Mouse (Mus musculus) limb, embryonic 12.5 days (tissue): ENCODE measurements around the gene Rab3gap2. TPM values are rescaled to one million over a fixed set of nuclear protein-coding genes. Genes with fewer than 3 reads are reported as not detected.

Source experiments
- ATAC-seq: fragments of 200-750 bp; cut with Nextera tagmentation; 2 replicates; pipeline ENCODE4 v1.8.0; 2017; ENCODE audit warnings: low read depth, moderate TSS enrichment; ENCODE audit not compliant: insufficient number of reproducible peaks, insufficient read depth, low FRiP score, low TSS enrichment
- H3K27ac ChIP-seq: fragments of 300-500 bp; sonication (generic); 2 replicates; pipeline ENCODE4 v1.5.1; 2016; ENCODE audit warnings: mild to moderate bottlenecking, moderate library complexity
- H3K27me3 ChIP-seq: fragments of 300-500 bp; sonication (generic); 2 replicates; pipeline ENCODE4 v1.6.1; 2016; ENCODE audit warnings: mild to moderate bottlenecking, moderate library complexity
- H3K36me3 ChIP-seq: fragments of 300-500 bp; sonication (generic); 2 replicates; pipeline ENCODE4 v1.6.1; 2016; ENCODE audit warnings: mild to moderate bottlenecking, moderate library complexity
- H3K4me1 ChIP-seq: fragments of 300-500 bp; sonication (generic); replicated peaks from 2 replicates; pipeline ENCODE4 v1.6.1; 2016
- H3K4me2 ChIP-seq: fragments of 300-500 bp; sonication (generic); 2 replicates; pipeline ENCODE4 v1.6.1; 2016; ENCODE audit warnings: mild to moderate bottlenecking, moderate library complexity
- H3K4me3 ChIP-seq: fragments of 300-500 bp; sonication (generic); replicated peaks from 2 replicates; pipeline ENCODE4 v1.5.1; 2016; ENCODE audit warnings: mild to moderate bottlenecking
- H3K9ac ChIP-seq: fragments of 300-500 bp; sonication (generic); replicated peaks from 2 replicates; pipeline ENCODE4 v1.6.1; 2016; ENCODE audit warnings: mild to moderate bottlenecking, moderate library complexity
- H3K9me3 ChIP-seq: fragments of 300-500 bp; sonication (generic); 2 replicates; pipeline ENCODE4 v1.6.1; 2016; ENCODE audit warnings: mild to moderate bottlenecking, moderate library complexity
- WGBS: fragments of 180-500 bp; shearing (Covaris S2); methylation state at CpG from one replicate; pipeline ENCODE4 v1.1.7; 2016; 5-methylcytosine and 5-hydroxymethylcytosine counted together
- polyA plus RNA-seq: library from polyadenylated mRNA; unstranded; fragments of >200 nt; fragmentation: Nextera tagmentation; extraction: Ambion mirVana; gene quantifications from 2 replicates; pipeline ENCODE4 v1.2.1, GENCODE M21; 2016

Gene Rab3gap2
- polyA plus RNA-seq, 1 experiment from 2014 or later, result 24.6 TPM

- no peaks in the 10 kb centered on the region for H3K9me3 ChIP-seq
- H3K9ac ChIP-seq, result no peak overlapping the region
- peaks cover 90% of the 10 kb centered on the region for H3K36me3 ChIP-seq
- H3K4me1 ChIP-seq, result no peaks in the 10 kb centered on the region
- no peak overlapping the region for H3K27ac ChIP-seq
- no peak for ATAC-seq
- H3K4me2 ChIP-seq, result no peak overlapping the region
- H3K4me3 ChIP-seq, result no peak overlapping the region
- H3K27me3 ChIP-seq, result no peaks in the 10 kb centered on the region
- WGBS, result 61% methylated on average over 14 of the region's 14 CpGs
Measured at GRCm38 (mm10) chr1:185262565-185262964, 58.6 kb downstream of the Rab3gap2 start.

DNA sequence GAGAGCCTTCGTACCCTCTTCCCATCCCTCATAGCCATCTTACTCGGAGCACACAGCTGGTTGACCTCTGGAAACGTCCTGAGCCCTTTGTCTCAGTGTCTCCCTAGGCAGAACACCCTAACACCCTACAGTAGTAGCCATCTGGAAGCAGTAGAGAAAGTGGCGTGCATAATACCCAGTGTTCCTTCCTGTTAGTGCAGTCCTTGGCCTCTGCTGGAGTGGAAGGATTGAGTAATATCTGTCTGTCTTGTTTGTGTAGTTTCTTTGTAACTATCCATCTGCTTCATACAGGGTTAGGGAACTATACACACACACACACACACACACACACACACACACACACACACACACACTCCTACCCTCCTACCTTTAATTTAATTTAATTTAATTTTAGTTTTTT, 64.8 kb downstream of the Rab3gap2 start:
- no peak for ATAC-seq
- Histone ChIP-seq H3K27ac (no peak overlapping the region), H3K4me3 (no peak overlapping the region), H3K4me2 (no peak overlapping the region), H3K4me1 (no peaks in the 10 kb centered on the region), H3K27me3 (no peaks in the 10 kb centered on the region), H3K9ac (no peak overlapping the region), H3K9me3 (no peaks in the 10 kb centered on the region), H3K36me3 (peaks cover 82% of the 10 kb centered on the region)
- 85% methylated on average over 4 of the region's 4 CpGs for WGBS

- Histone ChIP-seq H3K9me3 (no peaks in the 10 kb centered on the region), H3K9ac (no peak overlapping the region), H3K4me2 (no peak overlapping the region), H3K4me3 (no peak overlapping the region), H3K36me3 (peaks cover 76% of the 10 kb centered on the region), H3K4me1 (no peaks in the 10 kb centered on the region), H3K27ac (no peak overlapping the region), H3K27me3 (no peaks in the 10 kb centered on the region)
- no peak for ATAC-seq
- WGBS, result 95% methylated on average over 8 of the region's 8 CpGs
Measured at GRCm38 (mm10) chr1:185270403-185271097, 66.6 kb downstream of the Rab3gap2 start.

DNA sequence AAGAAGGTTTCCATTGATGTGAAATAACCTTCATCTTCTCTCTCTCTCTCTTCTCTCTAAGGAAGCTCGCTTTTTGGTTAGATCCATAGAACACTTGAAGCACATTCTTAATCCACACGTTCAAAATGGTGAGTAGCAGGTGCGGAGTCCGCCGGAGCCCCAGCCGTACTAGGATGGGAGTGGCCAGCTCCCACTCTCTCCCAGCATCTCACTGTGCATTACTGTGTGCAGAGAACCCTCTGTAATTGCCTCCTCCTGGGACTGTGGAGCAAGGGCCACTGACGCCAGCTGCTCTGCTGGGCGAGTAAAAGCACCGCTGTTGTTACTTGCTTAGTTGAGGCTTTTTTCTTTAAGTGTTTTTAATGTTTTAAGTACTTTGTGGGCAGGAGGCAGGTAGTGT, 67.5 kb downstream of the Rab3gap2 start:
- no peaks in the 10 kb centered on the region for H3K4me1 ChIP-seq
- WGBS, result 94% methylated on average over 9 of the region's 9 CpGs
- peaks cover 78% of the 10 kb centered on the region for H3K36me3 ChIP-seq
- ATAC-seq, result no peak
- H3K9me3 ChIP-seq, result no peaks in the 10 kb centered on the region
- no peak overlapping the region for H3K4me3 ChIP-seq
- no peak overlapping the region for H3K4me2 ChIP-seq
- H3K9ac ChIP-seq, result no peak overlapping the region
- H3K27ac ChIP-seq, result no peak overlapping the region
- no peaks in the 10 kb centered on the region for H3K27me3 ChIP-seq

- no peak for ATAC-seq
- H3K27ac ChIP-seq, result no peak overlapping the region
- 89% methylated on average over 5 of the region's 5 CpGs for WGBS
Measured at GRCm38 (mm10) chr1:185274819-185275545, 71.1 kb downstream of the Rab3gap2 start.

DNA sequence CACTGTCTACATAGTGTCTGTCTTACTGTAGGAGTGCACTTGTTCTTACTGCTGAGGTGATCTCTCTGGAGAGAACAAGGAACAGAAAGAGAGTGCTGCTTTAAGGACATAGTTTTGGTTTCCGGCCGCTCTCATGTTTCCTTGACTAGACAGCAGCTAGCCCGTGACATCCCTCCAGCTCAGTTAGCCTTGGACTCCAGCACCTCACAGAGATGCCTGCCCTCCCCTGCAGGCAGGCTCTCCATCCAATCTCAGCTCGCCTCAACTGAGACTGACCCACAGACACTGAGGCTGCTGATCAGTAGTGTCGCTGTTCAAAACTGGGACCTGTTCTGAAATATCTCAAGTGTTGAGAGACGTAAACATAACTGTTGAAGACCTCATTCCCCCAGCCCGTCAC, 72.1 kb downstream of the Rab3gap2 start:
- Histone ChIP-seq H3K36me3 (peaks cover 90% of the 10 kb centered on the region), H3K4me2 (no peak overlapping the region), H3K9me3 (no peaks in the 10 kb centered on the region), H3K9ac (no peak overlapping the region), H3K4me3 (no peak overlapping the region), H3K4me1 (no peaks in the 10 kb centered on the region), H3K27me3 (no peaks in the 10 kb centered on the region), H3K27ac (no peak overlapping the region)
- WGBS, result 93% methylated on average over 7 of the region's 7 CpGs
- ATAC-seq, result no peak

More at GRCm38 (mm10) chr1:185274819-185275545, 71.1 kb downstream of the Rab3gap2 start:
- Histone ChIP-seq H3K4me3 (no peak overlapping the region), H3K9me3 (no peaks in the 10 kb centered on the region), H3K36me3 (peaks cover 86% of the 10 kb centered on the region), H3K9ac (no peak overlapping the region), H3K4me1 (no peaks in the 10 kb centered on the region), H3K27me3 (no peaks in the 10 kb centered on the region), H3K4me2 (no peak overlapping the region)

GRCm38 (mm10) chr1:185277022-185277421, 73.1 kb downstream of the Rab3gap2 start:
- Histone ChIP-seq H3K27ac (no peak overlapping the region), H3K9me3 (no peaks in the 10 kb centered on the region), H3K4me2 (no peak overlapping the region), H3K27me3 (no peaks in the 10 kb centered on the region), H3K36me3 (peaks cover 90% of the 10 kb centered on the region), H3K4me1 (no peaks in the 10 kb centered on the region), H3K4me3 (no peak overlapping the region), H3K9ac (no peak overlapping the region)
- ATAC-seq, result no peak
- 89% methylated on average over 11 of the region's 11 CpGs for WGBS

DNA sequence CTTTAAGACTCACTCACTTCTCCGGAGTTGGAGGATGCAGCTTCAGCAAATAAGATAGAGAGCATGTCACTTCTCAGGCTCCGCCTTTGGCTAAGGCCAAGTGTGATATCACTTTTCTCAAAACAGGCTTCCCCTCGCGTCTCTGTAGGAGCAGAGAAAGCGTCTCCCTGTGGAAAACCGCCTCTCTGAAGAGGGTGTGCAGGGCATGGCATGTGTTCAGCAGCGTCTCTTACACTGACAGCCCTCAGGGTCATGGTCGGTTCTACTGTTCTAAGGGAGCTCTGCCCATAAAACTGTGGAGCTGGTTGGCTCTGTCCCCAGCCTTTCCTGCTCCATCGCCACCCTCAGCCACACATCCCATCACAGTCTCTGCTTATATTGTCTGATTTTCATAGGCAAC, 75.4 kb downstream of the Rab3gap2 start:
- Histone ChIP-seq H3K4me2 (no peak overlapping the region), H3K27me3 (no peaks in the 10 kb centered on the region), H3K9ac (no peak overlapping the region), H3K4me1 (no peaks in the 10 kb centered on the region), H3K9me3 (no peaks in the 10 kb centered on the region), H3K27ac (no peak overlapping the region), H3K4me3 (no peak overlapping the region), H3K36me3 (peaks cover 91% of the 10 kb centered on the region)
- no peak for ATAC-seq
- WGBS, result 86% methylated on average over 9 of the region's 9 CpGs

DNA sequence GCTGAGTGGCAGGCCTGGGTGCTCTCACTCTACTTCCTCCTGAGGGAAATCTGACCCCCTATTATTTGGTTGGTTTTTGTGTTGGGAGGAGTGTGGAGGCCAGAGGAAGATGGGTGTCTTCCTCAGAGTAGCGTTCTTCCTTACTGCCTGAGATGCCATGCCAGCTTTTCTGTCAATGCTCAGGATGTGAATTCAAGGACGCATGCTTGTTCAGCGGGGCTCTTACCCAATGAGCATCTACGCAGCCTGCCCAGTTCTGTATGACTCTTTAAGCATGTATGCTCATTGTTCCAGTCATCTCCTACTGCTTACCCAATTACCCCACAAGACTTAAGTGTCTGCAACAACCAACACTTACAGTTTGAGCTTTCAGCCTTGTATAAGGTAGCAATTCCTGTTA, 76.7 kb downstream of the Rab3gap2 start:
- whole genome bisulfite sequencing, result 95% methylated on average over 4 of the region's 4 CpGs
- Histone ChIP-seq H3K27ac (no peak overlapping the region), H3K9me3 (no peaks in the 10 kb centered on the region), H3K36me3 (peaks cover 94% of the 10 kb centered on the region), H3K4me3 (no peak overlapping the region), H3K9ac (no peak overlapping the region), H3K27me3 (no peaks in the 10 kb centered on the region), H3K4me1 (no peaks in the 10 kb centered on the region), H3K4me2 (no peak overlapping the region)
- no peak for ATAC-seq

DNA sequence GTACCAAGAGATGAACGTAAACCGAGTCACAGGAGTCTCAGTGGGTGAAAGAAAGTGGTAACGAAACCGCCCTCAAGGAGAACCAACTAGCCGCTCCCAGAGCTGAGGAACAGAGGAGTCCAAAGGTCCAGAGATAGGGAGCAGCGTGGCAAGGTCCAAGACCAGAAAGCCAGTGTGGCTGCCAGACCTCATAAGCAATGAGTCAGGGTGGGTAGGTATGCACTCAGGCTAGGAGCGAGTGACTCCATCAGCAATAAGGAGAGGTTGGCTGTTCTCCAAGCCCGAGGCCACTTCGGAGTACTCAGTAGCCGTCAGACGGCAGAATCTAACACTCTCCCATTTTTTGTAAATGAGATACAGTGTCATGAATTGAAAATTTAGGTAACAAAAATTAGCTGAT, 78.9 kb downstream of the Rab3gap2 start:
- no peak for ATAC-seq
- Histone ChIP-seq H3K27me3 (no peaks in the 10 kb centered on the region), H3K9ac (no peak overlapping the region), H3K4me2 (no peak overlapping the region), H3K4me1 (no peaks in the 10 kb centered on the region), H3K27ac (no peak overlapping the region), H3K9me3 (no peaks in the 10 kb centered on the region), H3K4me3 (no peak overlapping the region), H3K36me3 (peaks cover 93% of the 10 kb centered on the region)
- WGBS, result 94% methylated on average over 11 of the region's 11 CpGs

DNA sequence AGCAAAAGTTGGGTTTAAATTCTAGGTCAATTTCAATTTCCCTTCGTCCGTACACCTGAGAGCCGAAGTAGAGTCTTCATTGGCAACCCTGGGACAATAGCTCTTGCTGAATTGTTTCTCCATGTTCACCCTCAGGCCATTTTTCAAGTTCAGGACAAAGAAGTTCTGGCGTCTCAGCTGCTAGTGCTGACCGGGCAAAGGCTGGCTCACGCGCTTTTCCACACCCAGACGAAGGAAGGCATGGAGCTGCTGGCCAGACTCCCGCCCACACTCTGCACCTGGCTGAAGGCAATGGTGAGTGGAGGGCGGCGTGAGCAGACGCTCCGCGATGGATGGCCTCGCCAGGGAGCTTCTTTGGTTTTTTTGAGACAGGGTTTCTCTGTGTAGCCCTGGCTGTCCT, 79.3 kb downstream of the Rab3gap2 start:
- no peaks in the 10 kb centered on the region for H3K9me3 ChIP-seq
- H3K9ac ChIP-seq, result no peak overlapping the region
- 94% methylated on average over 15 of the region's 15 CpGs for WGBS
- H3K4me2 ChIP-seq, result no peak overlapping the region
- peaks cover 93% of the 10 kb centered on the region for H3K36me3 ChIP-seq
- H3K27me3 ChIP-seq, result no peaks in the 10 kb centered on the region
- H3K4me3 ChIP-seq, result no peak overlapping the region
- ATAC-seq, result no peak
- H3K27ac ChIP-seq, result no peak overlapping the region
- H3K4me1 ChIP-seq, result no peaks in the 10 kb centered on the region

GRCm38 (mm10) chr1:185284740-185285139, 80.8 kb downstream of the Rab3gap2 start:
- H3K27ac ChIP-seq, result no peak overlapping the region
- no peaks in the 10 kb centered on the region for H3K27me3 ChIP-seq
- no peak for ATAC-seq
- no peak overlapping the region for H3K4me3 ChIP-seq
- H3K9me3 ChIP-seq, result no peaks in the 10 kb centered on the region
- H3K36me3 ChIP-seq, result peaks cover 89% of the 10 kb centered on the region
- 86% methylated on average over 4 of the region's 4 CpGs for WGBS
- H3K4me1 ChIP-seq, result no peaks in the 10 kb centered on the region
- no peak overlapping the region for H3K9ac ChIP-seq
- H3K4me2 ChIP-seq, result no peak overlapping the region
